Mouse (Mus musculus) liver, adult 2 months (tissue): Measurements from ENCODE around the gene Park7.

Experiments
- CTCF ChIP-seq: fragments of 200-500 bp; IDR thresholded peaks from 2 replicates; pipeline ENCODE4 v1.5.1; 2011; ENCODE audit warnings: low read depth, low read length, control low read depth
- POLR2A ChIP-seq: fragments of 200-500 bp; IDR thresholded peaks from 2 replicates; pipeline ENCODE4 v1.6.1; 2011; ENCODE audit warnings: low read length, control low read depth; ENCODE audit not compliant: insufficient read depth; ENCODE audit errors: extremely low read depth

DNA sequence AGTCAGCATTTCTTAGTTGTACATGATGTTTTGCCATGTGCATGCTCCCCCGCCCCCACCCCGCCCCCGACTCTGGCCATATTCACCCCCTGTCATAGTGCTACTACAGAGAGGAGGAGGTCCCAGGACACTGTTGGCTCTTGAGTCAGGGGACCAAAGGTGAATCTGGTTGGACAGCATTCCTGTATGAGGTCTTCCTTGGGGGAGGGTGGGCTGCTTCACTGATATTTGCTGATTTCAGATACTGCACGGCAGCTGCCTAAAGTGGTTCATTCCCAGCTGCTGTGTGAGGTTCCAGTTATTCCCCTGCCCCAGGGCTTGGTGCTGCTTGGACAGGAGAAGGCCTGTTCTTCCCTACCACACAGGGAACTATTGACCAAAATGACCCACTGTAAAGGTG, 25.7 kb downstream of the Park7 start:
- TF ChIP-seq CTCF = no peak
- TF ChIP-seq POLR2A = no peak
